ENCODE assay signal across 13 mouse cellular contexts in the genomic region with DNA sequence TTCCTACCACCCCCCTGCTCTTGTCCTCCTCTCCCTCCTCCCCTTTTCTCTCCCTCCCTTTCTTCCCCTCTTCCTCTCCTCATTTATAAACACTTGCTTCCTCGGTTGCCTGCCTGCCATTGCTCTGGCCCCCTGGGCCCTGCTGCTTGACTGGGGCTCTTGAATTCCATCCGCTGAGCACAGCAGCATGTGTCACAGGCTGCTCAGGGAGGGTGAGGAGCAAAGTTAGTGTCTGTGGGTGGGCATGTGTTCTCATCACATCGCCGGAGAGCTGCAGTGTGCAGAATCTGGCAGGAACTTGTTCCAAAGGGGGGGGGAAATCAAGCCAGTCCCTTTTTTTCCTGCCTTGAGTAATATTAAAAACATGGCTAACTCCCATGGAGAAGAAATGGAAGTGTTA. TPM values are rescaled to one million over a fixed set of nuclear protein-coding genes. Genes with fewer than 3 reads are reported as not detected.
DNase-seq lines count a peak whose midpoint lies in the region; ATAC-seq and TF ChIP-seq lines count a peak whose summit lies in the region.
"Had no signal": no experiment of that assay in that cellular context is flagged by ENCODE, and none has a peak within 500 bp of the region (broad histone marks: within the 10 kb centered on the region; RNA-seq: fewer than 3 reads in every experiment).

No protein-coding gene starts in this region.

- no peak for TF ChIP-seq POLR2A in embryonic fibroblast, embryonic 13.5 days (IDR thresholded peaks at IDR 0.05; ENCODE audit: low read depth, low read length)

- H3K27ac ChIP-seq in heart, embryonic 12.5 days (ENCODE audit: poor library complexity, severe bottlenecking) = peak overlapping the region; percentile 26
- peak overlapping the region; percentile 52; the same call in 1 of the 2 replicates for H3K27ac ChIP-seq in lung, embryonic 14.5 days (ENCODE audit: low read depth)
- H3K27ac ChIP-seq in embryonic fibroblast, embryonic 13.5 days (ENCODE audit: insufficient read depth, low read length) = peak overlapping the region; percentile 45; the same call in 1 of the 2 replicates
- H3K27ac ChIP-seq: liver, embryonic 13.5 days had no signal

- no peak overlapping the region for H3K9ac ChIP-seq in heart, embryonic 12.5 days
- no peak overlapping the region for H3K9ac ChIP-seq in lung, embryonic 14.5 days
- H3K9ac ChIP-seq: liver, embryonic 13.5 days had no signal

- no peaks in the 10 kb centered on the region for H3K27me3 ChIP-seq in heart, embryonic 12.5 days (replicated peaks)
- no peaks in the 10 kb centered on the region for H3K27me3 ChIP-seq in lung, embryonic 14.5 days (ENCODE audit: insufficient read depth, low read length)
- H3K27me3 ChIP-seq: liver, embryonic 13.5 days had no signal

- no peak for TF ChIP-seq CTCF in lung, embryonic 14.5 days (IDR thresholded peaks at IDR 0.05; ENCODE audit: low read depth)
- no peak for TF ChIP-seq CTCF in embryonic fibroblast, embryonic 13.5 days (IDR thresholded peaks at IDR 0.05; ENCODE audit: borderline replicate concordance, insufficient read depth, low read length)

- H3K4me1 ChIP-seq in heart, embryonic 12.5 days (replicated peaks) = peaks cover 71% of the 10 kb centered on the region
- H3K4me1 ChIP-seq in lung, embryonic 14.5 days (ENCODE audit: insufficient read depth) = peaks cover 25% of the 10 kb centered on the region; the same call in 1 of the 2 replicates
- H3K4me1 ChIP-seq in embryonic fibroblast, embryonic 13.5 days (ENCODE audit: control insufficient read depth, insufficient read depth, low read length) = peaks cover 37% of the 10 kb centered on the region

- H3K9me3 ChIP-seq in heart, embryonic 12.5 days (replicated peaks) = no peaks in the 10 kb centered on the region
- H3K9me3 ChIP-seq in lung, embryonic 14.5 days (ENCODE audit: low read depth, low read length) = no peaks in the 10 kb centered on the region
- H3K9me3 ChIP-seq: liver, embryonic 13.5 days had no signal

- no peak for DNase-seq in heart, adult 9 months (ENCODE audit: low spot score in 2 of 2)
- peak; percentile 56 for DNase-seq in lung, embryonic 14.5 days
- no peak for DNase-seq in lung, postnatal 14 days
- DNase-seq in right cerebral cortex, postnatal 14 days = peak; percentile 29
- no peak for DNase-seq in adrenal gland, postnatal 36 days
- DNase-seq: adrenal gland, adult 8-10 months; cerebellum, postnatal 10 days; gastrocnemius, postnatal 14 days; kidney, postnatal 36 days; liver, embryonic 13.5 days; spleen, adult 18-20 months had no signal

- 22% methylated on average over 4 of the region's 4 CpGs for WGBS in heart, embryonic 12.5 days
- 15% methylated on average over 4 of the region's 4 CpGs for whole genome bisulfite sequencing in lung, embryonic 14.5 days

- no peak for ATAC-seq in heart, embryonic 12.5 days (ENCODE audit: insufficient number of reproducible peaks, low FRiP score)
- ATAC-seq in lung, embryonic 14.5 days (ENCODE audit: insufficient read depth) = peak; percentile 66

- peak overlapping the region; percentile 9; the same call in 1 of the 2 replicates for H3K4me2 ChIP-seq in heart, embryonic 12.5 days
- no peak overlapping the region for H3K4me2 ChIP-seq in lung, embryonic 14.5 days
- H3K4me2 ChIP-seq: liver, embryonic 13.5 days had no signal

- no peaks in the 10 kb centered on the region for H3K36me3 ChIP-seq in heart, embryonic 12.5 days
- no peaks in the 10 kb centered on the region for H3K36me3 ChIP-seq in lung, embryonic 14.5 days (ENCODE audit: insufficient read depth)
- H3K36me3 ChIP-seq: liver, embryonic 13.5 days had no signal

- no peak overlapping the region for H3K4me3 ChIP-seq in heart, embryonic 12.5 days
- no peak overlapping the region for H3K4me3 ChIP-seq in lung, embryonic 14.5 days (ENCODE audit: low read depth, low read length)
- H3K4me3 ChIP-seq in embryonic fibroblast, embryonic 13.5 days (ENCODE audit: insufficient read depth, low read length) = no peak overlapping the region
- H3K4me3 ChIP-seq: liver, embryonic 13.5 days had no signal

RNA-seq across cellular contexts. Expression of gene Spred2, which starts 59.1 kb away (rescaled TPM):
- 5.2 and 5.5 TPM in 2 replicates for polyA plus RNA-seq in heart, embryonic 12.5 days (2016; fragmentation: Nextera tagmentation; extraction: Ambion mirVana)
- 7.0 and 7.2 TPM in 2 replicates for polyA plus RNA-seq in lung, embryonic 14.5 days (2014; fragmentation: Nextera tagmentation; extraction: Ambion mirVana)
- polyA plus RNA-seq in embryonic fibroblast, embryonic 13.5 days (2011; ENCODE audit: insufficient read length, low read depth, missing spikeins) = 26.3 and 27.7 TPM in 2 replicates
- 10 to 100 TPM; 32.0 to 38.0 TPM for total RNA-seq in adrenal gland, postnatal 36 days (2021)

Comparison
In these comparisons a context has a peak if more than half of its experiments do, and no peak if none do; other contexts are left out.
1. DNase-seq: peak in lung, embryonic 14.5 days (single experiment) and right cerebral cortex, postnatal 14 days (single experiment); none in heart, adult 9 months (0 of 2), lung, postnatal 14 days (single experiment) and adrenal gland, postnatal 36 days (0 of 2).
2. Peak in every context shown above with its lines, with median percentiles within 50 percentile points of each other: H3K27ac ChIP-seq.